Mouse (Mus musculus) kidney, embryonic 15.5 days (tissue): ENCODE data around the gene Tmeff1. TPM values are rescaled to one million over a fixed set of nuclear protein-coding genes. Genes with fewer than 3 reads are reported as not detected.

Experiments
- ATAC-seq: fragments of 200-750 bp; cut with Nextera tagmentation; replicated peaks from 2 replicates; pipeline ENCODE4 v1.8.0; 2017; ENCODE audit warnings: moderate TSS enrichment; ENCODE audit not compliant: low FRiP score
- H3K27ac ChIP-seq: fragments of 300-500 bp; sonication (generic); 2 replicates; pipeline ENCODE4 v1.5.1; 2015; ENCODE audit warnings: mild to moderate bottlenecking, inconsistent platforms
- H3K27me3 ChIP-seq: fragments of 300-500 bp; sonication (generic); 2 replicates; pipeline ENCODE4 v1.6.1; 2015; ENCODE audit warnings: inconsistent platforms
- H3K36me3 ChIP-seq: fragments of 300-500 bp; sonication (generic); 2 replicates; pipeline ENCODE4 v1.6.1; 2015; ENCODE audit warnings: inconsistent platforms
- H3K4me1 ChIP-seq: fragments of 300-500 bp; sonication (generic); 2 replicates; pipeline ENCODE4 v1.6.1; 2015; ENCODE audit warnings: inconsistent platforms
- H3K4me2 ChIP-seq: fragments of 300-500 bp; sonication (generic); 2 replicates; pipeline ENCODE4 v1.6.1; 2015; ENCODE audit warnings: moderate library complexity, mild to moderate bottlenecking, inconsistent platforms
- H3K4me3 ChIP-seq: fragments of 300-500 bp; sonication (generic); replicated peaks from 2 replicates; pipeline ENCODE4 v1.5.1; 2015; ENCODE audit warnings: mild to moderate bottlenecking, inconsistent platforms
- H3K9ac ChIP-seq: fragments of 300-500 bp; sonication (generic); 2 replicates; pipeline ENCODE4 v1.6.1; 2015; ENCODE audit warnings: mild to moderate bottlenecking, inconsistent platforms
- H3K9me3 ChIP-seq: fragments of 300-500 bp; sonication (generic); replicated peaks from 2 replicates; pipeline ENCODE4 v1.6.1; 2016; ENCODE audit warnings: inconsistent platforms
- WGBS: fragments of 180-500 bp; shearing (Covaris S2); methylation state at CpG from one replicate; pipeline ENCODE4 v1.1.7; 2015; ENCODE audit warnings: mixed read lengths; 5-methylcytosine and 5-hydroxymethylcytosine counted together
- polyA plus RNA-seq: library from polyadenylated mRNA; unstranded; fragments of >200 nt; fragmentation: Nextera tagmentation; extraction: Ambion mirVana; gene quantifications from 2 replicates; pipeline ENCODE4 v1.2.1, GENCODE M21; 2015

Gene Tmeff1
- polyA plus RNA-seq, 1 experiment from 2014 or later: 53.8 TPM

GRCm38 (mm10) chr4:48578399-48578798 lies 6.6 kb upstream of the Tmeff1 start:
- 45% methylated on average over 4 of the region's 4 CpGs for WGBS
- H3K4me1 ChIP-seq: no peaks in the 10 kb centered on the region
- no peak overlapping the region for H3K27ac ChIP-seq
- no peaks in the 10 kb centered on the region for H3K9me3 ChIP-seq
- no peak overlapping the region for H3K4me2 ChIP-seq
- no peaks in the 10 kb centered on the region for H3K36me3 ChIP-seq
- H3K27me3 ChIP-seq: no peaks in the 10 kb centered on the region
- H3K9ac ChIP-seq: no peak overlapping the region
- no peak overlapping the region for H3K4me3 ChIP-seq
- ATAC-seq: no peak

GRCm38 (mm10) chr4:48579475-48580110 lies 5.4 kb upstream of the Tmeff1 start:
- Histone ChIP-seq H3K4me1 (no peaks in the 10 kb centered on the region), H3K4me3 (no peak overlapping the region), H3K4me2 (no peak overlapping the region), H3K9ac (no peak overlapping the region), H3K9me3 (no peaks in the 10 kb centered on the region), H3K27ac (no peak overlapping the region), H3K27me3 (no peaks in the 10 kb centered on the region), H3K36me3 (no peaks in the 10 kb centered on the region)
- ATAC-seq: no peak
- WGBS: 54% methylated on average over 6 of the region's 6 CpGs

GRCm38 (mm10) chr4:48581201-48581600 lies 3.8 kb upstream of the Tmeff1 start:
- no peak for ATAC-seq
- Histone ChIP-seq H3K36me3 (no peaks in the 10 kb centered on the region), H3K27ac (no peak overlapping the region), H3K4me3 (no peak overlapping the region), H3K9ac (no peak overlapping the region), H3K4me1 (peaks cover 2% of the 10 kb centered on the region; the same call in 1 of the 2 replicates), H3K27me3 (no peaks in the 10 kb centered on the region), H3K4me2 (no peak overlapping the region), H3K9me3 (no peaks in the 10 kb centered on the region)
- WGBS: 33% methylated on average over 2 of the region's 2 CpGs

- Histone ChIP-seq H3K4me1 (peaks cover 8% of the 10 kb centered on the region), H3K4me2 (no peak overlapping the region), H3K36me3 (no peaks in the 10 kb centered on the region), H3K9me3 (no peaks in the 10 kb centered on the region), H3K4me3 (no peak overlapping the region), H3K9ac (no peak overlapping the region), H3K27ac (no peak overlapping the region), H3K27me3 (no peaks in the 10 kb centered on the region)
- no peak for ATAC-seq
- WGBS: 89% methylated on average over 2 of the region's 3 CpGs
These were observed 3.0 kb upstream of the Tmeff1 start for GRCm38 (mm10) chr4:48581993-48582392.

GRCm38 (mm10) chr4:48582941-48583340 lies 2.0 kb upstream of the Tmeff1 start:
- Histone ChIP-seq H3K4me3 (no peak overlapping the region), H3K9ac (no peak overlapping the region), H3K4me1 (peaks cover 11% of the 10 kb centered on the region), H3K27ac (no peak overlapping the region), H3K36me3 (0 out of 2 replicates have a peak, but pooled peaks cover 4% of the 10 kb centered on the region), H3K27me3 (no peaks in the 10 kb centered on the region), H3K4me2 (no peak overlapping the region), H3K9me3 (no peaks in the 10 kb centered on the region)
- ATAC-seq: no peak
- 69% methylated on average over 2 of the region's 2 CpGs for WGBS

- WGBS: under 1% methylated on average over 66 of the region's 92 CpGs
- H3K9me3 ChIP-seq: no peaks in the 10 kb centered on the region
- H3K9ac ChIP-seq: peak overlapping the region; percentile 88
- H3K4me1 ChIP-seq: peaks cover 16% of the 10 kb centered on the region
- H3K27me3 ChIP-seq: no peaks in the 10 kb centered on the region
- H3K27ac ChIP-seq: peak overlapping the region; percentile 93
- ATAC-seq: peak; percentile 72
- H3K36me3 ChIP-seq: peaks cover 4% of the 10 kb centered on the region; the same call in 1 of the 2 replicates
- H3K4me2 ChIP-seq: peak overlapping the region; percentile 81
- H3K4me3 ChIP-seq: peak overlapping the region; percentile 92
These were observed 496 bp downstream of the Tmeff1 start for GRCm38 (mm10) chr4:48585241-48586098.

GRCm38 (mm10) chr4:48586099-48586821 lies 1.3 kb downstream of the Tmeff1 start:
- ATAC-seq: peak; percentile 68
- 2% methylated on average over 12 of the region's 12 CpGs for WGBS

GRCm38 (mm10) chr4:48587526-48587925 lies 2.6 kb downstream of the Tmeff1 start:
- H3K4me1 ChIP-seq: peaks cover 16% of the 10 kb centered on the region
- no peak overlapping the region for H3K4me3 ChIP-seq
- H3K27me3 ChIP-seq: no peaks in the 10 kb centered on the region
- H3K4me2 ChIP-seq: no peak overlapping the region
- no peak overlapping the region for H3K9ac ChIP-seq
- H3K36me3 ChIP-seq: peaks cover 4% of the 10 kb centered on the region; the same call in 1 of the 2 replicates
- H3K9me3 ChIP-seq: no peaks in the 10 kb centered on the region
- ATAC-seq: no peak
- 97% methylated on average over 2 of the region's 2 CpGs for whole genome bisulfite sequencing
- no peak overlapping the region for H3K27ac ChIP-seq

More at GRCm38 (mm10) chr4:48586099-48586821, 1.3 kb downstream of the Tmeff1 start:
- Histone ChIP-seq H3K27me3 (no peaks in the 10 kb centered on the region), H3K27ac (peak overlapping the region; percentile 93), H3K9ac (peak overlapping the region; percentile 88), H3K4me1 (peaks cover 16% of the 10 kb centered on the region), H3K9me3 (no peaks in the 10 kb centered on the region), H3K4me3 (peak overlapping the region; percentile 92), H3K4me2 (peak overlapping the region; percentile 81), H3K36me3 (peaks cover 4% of the 10 kb centered on the region; the same call in 1 of the 2 replicates)

- 68% methylated on average over 9 of the region's 9 CpGs for WGBS
- peaks cover 4% of the 10 kb centered on the region; the same call in 1 of the 2 replicates for H3K36me3 ChIP-seq
- no peak overlapping the region for H3K9ac ChIP-seq
- H3K27me3 ChIP-seq: no peaks in the 10 kb centered on the region
- H3K27ac ChIP-seq: no peak overlapping the region
- no peak overlapping the region for H3K4me3 ChIP-seq
- H3K4me1 ChIP-seq: peaks cover 16% of the 10 kb centered on the region
- ATAC-seq: no peak
- no peak overlapping the region for H3K4me2 ChIP-seq
- H3K9me3 ChIP-seq: no peaks in the 10 kb centered on the region
These were observed 3.6 kb downstream of the Tmeff1 start for GRCm38 (mm10) chr4:48588576-48588975.

- 72% methylated on average over 7 of the region's 7 CpGs for WGBS
- H3K36me3 ChIP-seq: peaks cover 4% of the 10 kb centered on the region; the same call in 1 of the 2 replicates
- H3K4me3 ChIP-seq: no peak overlapping the region
- H3K27ac ChIP-seq: no peak overlapping the region
- no peak overlapping the region for H3K4me2 ChIP-seq
- no peaks in the 10 kb centered on the region for H3K9me3 ChIP-seq
- no peak for ATAC-seq
- H3K9ac ChIP-seq: no peak overlapping the region
- H3K27me3 ChIP-seq: no peaks in the 10 kb centered on the region
- H3K4me1 ChIP-seq: peaks cover 16% of the 10 kb centered on the region
These were observed 5.9 kb downstream of the Tmeff1 start for GRCm38 (mm10) chr4:48590862-48591261.

GRCm38 (mm10) chr4:48591390-48591789 lies 6.4 kb downstream of the Tmeff1 start:
- no peak overlapping the region for H3K27ac ChIP-seq
- peaks cover 4% of the 10 kb centered on the region; the same call in 1 of the 2 replicates for H3K36me3 ChIP-seq
- H3K27me3 ChIP-seq: no peaks in the 10 kb centered on the region
- 90% methylated on average over 3 of the region's 3 CpGs for WGBS
- H3K4me2 ChIP-seq: no peak overlapping the region
- peaks cover 12% of the 10 kb centered on the region for H3K4me1 ChIP-seq
- no peak overlapping the region for H3K9ac ChIP-seq
- H3K4me3 ChIP-seq: no peak overlapping the region
- no peak for ATAC-seq
- no peaks in the 10 kb centered on the region for H3K9me3 ChIP-seq
